Mouse (Mus musculus) spleen, postnatal 14 days (tissue): Measurements from ENCODE around the gene Syna.

ENCODE experiments used
- DNase-seq, 2 experiments: peaks; one replicate each; pipeline ENCODE4 v3.0.0; 2021 to 2022; ENCODE audit warnings: low spot score in 2 of 2

Syna gene

GRCm38 (mm10) chr5:134560071-134560449, at the start of gene Syna:
Gene Syna, minus strand, starts transcription at chr5:134560171.
- no peak for DNase-seq

- DNase-seq: peak in 1 of 2 experiments; percentile 35
Measured at GRCm38 (mm10) chr5:134607121-134607520, 47.1 kb upstream of the Syna start.

GRCm38 (mm10) chr5:134606314-134606713, 46.3 kb upstream of the Syna start:
- no peak for DNase-seq

GRCm38 (mm10) chr5:134604376-134604775, 44.4 kb upstream of the Syna start:
- DNase-seq: no peak

GRCm38 (mm10) chr5:134597711-134598110, 37.7 kb upstream of the Syna start:
- DNase-seq: no peak

GRCm38 (mm10) chr5:134593093-134593492, 33.1 kb upstream of the Syna start:
- DNase-seq: peak in 1 of 2 experiments; percentile 28

- no peak for DNase-seq
Measured at GRCm38 (mm10) chr5:134592026-134592581, 32.1 kb upstream of the Syna start.

- no peak for DNase-seq
Measured at GRCm38 (mm10) chr5:134589900-134590299, 29.9 kb upstream of the Syna start.

GRCm38 (mm10) chr5:134584798-134585197, 24.8 kb upstream of the Syna start:
- no peak for DNase-seq

- no peak for DNase-seq
Measured at GRCm38 (mm10) chr5:134583884-134584213, 23.9 kb upstream of the Syna start.

- DNase-seq: no peak
Measured at GRCm38 (mm10) chr5:134583006-134583883, 23.3 kb upstream of the Syna start.

- DNase-seq: peak; percentile 95 to 97
Measured at GRCm38 (mm10) chr5:134582221-134582907, 22.4 kb upstream of the Syna start.

GRCm38 (mm10) chr5:134581146-134581545, 21.2 kb upstream of the Syna start, which contains the start of gene Rfc2:
Gene Rfc2, plus strand, starts transcription at chr5:134581366.
- DNase-seq: no peak

- DNase-seq: no peak
Measured at GRCm38 (mm10) chr5:134579135-134579534, 19.2 kb upstream of the Syna start.

- no peak for DNase-seq
Measured at GRCm38 (mm10) chr5:134577534-134577933, 17.6 kb upstream of the Syna start.

GRCm38 (mm10) chr5:134576517-134577220, 16.7 kb upstream of the Syna start:
- DNase-seq: no peak

- DNase-seq: no peak
Measured at GRCm38 (mm10) chr5:134575833-134576232, 15.9 kb upstream of the Syna start.

- DNase-seq: no peak
Measured at GRCm38 (mm10) chr5:134572508-134573214, 12.7 kb upstream of the Syna start.

- no peak for DNase-seq
Measured at GRCm38 (mm10) chr5:134571730-134572507, 11.9 kb upstream of the Syna start.

- no peak for DNase-seq
Measured at GRCm38 (mm10) chr5:134568964-134569491, 9.1 kb upstream of the Syna start.
